Mouse (Mus musculus) hindbrain, embryonic 10.5 days (tissue): ENCODE data around the gene Eif5a2. TPM values are rescaled to one million over a fixed set of nuclear protein-coding genes. Genes with fewer than 3 reads are reported as not detected.
"Not testable (repeated sequence)": the region's sequence is repeated elsewhere in the genome, so short reads cannot be mapped to it uniquely, and the experiment has no call there.

ENCODE experiments used
- DNase-seq: peaks from one replicate; pipeline ENCODE4 v3.0.0-alpha.2; 2017; ENCODE audit warnings: low spot score
- H3K27ac ChIP-seq: fragments of 300-500 bp; sonication (generic); 2 replicates; pipeline ENCODE4 v1.5.1; 2016; ENCODE audit warnings: mild to moderate bottlenecking, moderate library complexity
- H3K27me3 ChIP-seq: fragments of 300-500 bp; sonication (generic); 2 replicates; pipeline ENCODE4 v1.6.1; 2016; ENCODE audit warnings: mild to moderate bottlenecking; ENCODE audit not compliant: poor library complexity, insufficient read depth, severe bottlenecking
- H3K36me3 ChIP-seq: fragments of 300-500 bp; sonication (generic); 2 replicates; pipeline ENCODE4 v1.6.1; 2016; ENCODE audit warnings: mild to moderate bottlenecking, moderate library complexity
- H3K4me1 ChIP-seq: fragments of 300-500 bp; sonication (generic); replicated peaks from 2 replicates; pipeline ENCODE4 v1.6.1; 2016; ENCODE audit warnings: mild to moderate bottlenecking
- H3K4me3 ChIP-seq: fragments of 300-500 bp; sonication (generic); 2 replicates; pipeline ENCODE4 v1.5.1; 2016; ENCODE audit warnings: mild to moderate bottlenecking, moderate library complexity
- H3K9me3 ChIP-seq: fragments of 300-500 bp; sonication (generic); 2 replicates; pipeline ENCODE4 v1.6.1; 2016; ENCODE audit warnings: mild to moderate bottlenecking, moderate library complexity
- WGBS: fragments of 180-500 bp; shearing (Covaris S2); methylation state at CpG from one replicate; pipeline ENCODE4 v1.1.7; 2016; 5-methylcytosine and 5-hydroxymethylcytosine counted together
- polyA plus RNA-seq: library from polyadenylated mRNA; unstranded; fragments of >200 nt; fragmentation: Nextera tagmentation; extraction: Ambion mirVana; gene quantifications from 2 replicates; pipeline ENCODE4 v1.2.1, GENCODE M21; 2016

The Eif5a2 gene
- 13.4 and 14.0 TPM in 2 replicates for polyA plus RNA-seq

DNA sequence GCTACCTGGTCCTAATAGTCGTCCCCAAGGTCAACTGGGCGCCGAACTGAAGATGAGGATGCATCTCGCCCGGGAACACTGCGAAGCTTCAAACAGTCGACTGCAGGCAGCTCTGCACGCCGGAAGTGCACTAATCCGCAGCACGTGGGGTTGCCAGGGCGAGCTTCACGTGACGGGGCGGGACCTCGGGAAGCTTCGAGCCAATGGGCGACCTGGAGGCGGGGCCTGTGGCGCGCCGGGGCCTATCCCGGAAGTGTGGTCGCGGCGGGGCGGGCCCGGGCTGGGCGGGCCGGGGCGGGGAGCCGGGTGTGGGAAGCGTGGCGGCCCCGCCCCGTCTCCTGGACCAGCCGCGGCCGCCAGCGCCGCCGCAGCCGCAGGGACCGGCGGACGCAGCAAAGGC is at the start of gene Eif5a2:
Gene Eif5a2 (plus strand): TSS at position 283 of the 400 bp plus-strand sequence.
- DNase-seq = peak; percentile 94
- 3% methylated on average over 46 of the region's 46 CpGs for WGBS
- Histone ChIP-seq H3K36me3 (no peaks in the 10 kb centered on the region), H3K4me1 (peaks cover 13% of the 10 kb centered on the region), H3K9me3 (0 out of 2 replicates have a peak, but pooled peaks cover 2% of the 10 kb centered on the region), H3K4me3 (peak within 1 kb of the TSS; percentile 87), H3K27me3 (peaks cover 21% of the 10 kb centered on the region), H3K27ac (peak within 1 kb of the TSS; percentile 86)

DNA sequence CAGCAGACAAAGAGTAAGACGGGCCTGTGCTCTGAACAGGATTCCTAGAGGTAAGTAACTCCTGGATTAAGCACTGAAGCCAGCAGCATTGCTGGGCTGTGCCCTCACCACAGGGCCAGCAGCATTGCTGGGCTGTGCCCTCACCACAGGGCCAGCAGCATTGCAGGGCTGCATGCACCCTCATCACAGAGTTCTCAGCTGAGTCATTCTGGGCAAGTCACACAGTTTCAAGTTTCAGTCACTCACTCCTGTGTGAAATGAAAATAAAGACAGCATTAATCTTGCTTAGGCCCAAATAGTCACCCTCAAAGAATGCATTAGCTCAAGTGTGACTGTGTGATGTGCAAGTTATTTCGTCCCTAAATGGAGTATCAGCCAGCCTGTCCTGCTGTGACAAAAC is 46.4 kb upstream of the Eif5a2 start:
- 78% methylated on average over 2 of the region's 2 CpGs for WGBS
- Histone ChIP-seq H3K27me3 (no peaks in the 10 kb centered on the region), H3K9me3 (0 out of 2 replicates have a peak, but pooled peaks cover 3% of the 10 kb centered on the region), H3K36me3 (no peaks in the 10 kb centered on the region), H3K4me3 (no peak overlapping the region), H3K4me1 (peaks cover 7% of the 10 kb centered on the region), H3K27ac (no peak overlapping the region)
- no peak for DNase-seq

DNA sequence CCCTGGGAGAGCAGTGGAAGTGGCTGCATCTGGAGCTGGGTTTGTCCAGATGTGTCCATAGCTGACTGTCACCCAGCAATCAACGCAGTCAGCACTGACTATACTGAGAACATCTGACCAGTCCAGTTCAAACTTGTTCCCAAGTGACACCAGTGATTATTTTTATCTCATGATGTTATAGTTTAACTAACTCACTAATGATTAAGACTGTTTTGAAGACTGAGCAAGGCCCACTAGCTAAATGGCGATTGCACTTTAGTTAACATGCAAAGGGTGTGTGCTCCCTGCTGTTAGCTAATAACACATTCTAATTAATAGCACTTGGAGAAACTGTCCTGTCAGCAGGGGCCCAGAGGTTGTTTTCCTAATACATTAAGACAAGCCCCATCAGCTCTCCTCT is 44.1 kb upstream of the Eif5a2 start:
- 0 out of 2 replicates have a peak, but pooled peaks cover 3% of the 10 kb centered on the region for H3K9me3 ChIP-seq
- peaks cover 9% of the 10 kb centered on the region for H3K4me1 ChIP-seq
- no peak overlapping the region for H3K4me3 ChIP-seq
- DNase-seq = no peak
- 44% methylated on average over 2 of the region's 2 CpGs for WGBS
- H3K27me3 ChIP-seq = no peaks in the 10 kb centered on the region
- no peak overlapping the region for H3K27ac ChIP-seq
- H3K36me3 ChIP-seq = no peaks in the 10 kb centered on the region

DNA sequence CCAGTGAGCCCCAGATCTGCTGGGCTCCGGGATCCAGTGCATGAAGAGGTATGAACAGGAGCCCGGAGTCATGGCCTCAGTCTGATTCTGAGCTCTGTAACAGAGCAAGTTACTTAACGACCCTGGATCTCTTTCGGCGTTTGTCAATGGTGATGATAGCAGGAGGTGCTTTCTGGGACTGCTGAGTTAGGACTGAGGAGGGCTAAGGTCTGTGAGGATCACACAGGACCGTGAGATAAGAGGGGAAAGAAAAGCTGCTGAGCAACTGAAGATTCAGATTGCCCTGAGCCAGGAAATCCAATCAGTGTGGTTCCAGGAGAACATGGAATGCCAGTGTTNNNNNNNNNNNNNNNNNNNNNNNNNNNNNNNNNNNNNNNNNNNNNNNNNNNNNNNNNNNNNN is 40.7 kb upstream of the Eif5a2 start:
- DNase-seq = no peak
- peaks cover 10% of the 10 kb centered on the region for H3K4me1 ChIP-seq
- 0 out of 2 replicates have a peak, but pooled peaks cover 3% of the 10 kb centered on the region for H3K9me3 ChIP-seq
- H3K4me3 ChIP-seq = no peak overlapping the region
- no peaks in the 10 kb centered on the region for H3K36me3 ChIP-seq
- WGBS = 52% methylated on average over 6 of the region's 6 CpGs
- H3K27ac ChIP-seq = no peak overlapping the region
- H3K27me3 ChIP-seq = no peaks in the 10 kb centered on the region

DNA sequence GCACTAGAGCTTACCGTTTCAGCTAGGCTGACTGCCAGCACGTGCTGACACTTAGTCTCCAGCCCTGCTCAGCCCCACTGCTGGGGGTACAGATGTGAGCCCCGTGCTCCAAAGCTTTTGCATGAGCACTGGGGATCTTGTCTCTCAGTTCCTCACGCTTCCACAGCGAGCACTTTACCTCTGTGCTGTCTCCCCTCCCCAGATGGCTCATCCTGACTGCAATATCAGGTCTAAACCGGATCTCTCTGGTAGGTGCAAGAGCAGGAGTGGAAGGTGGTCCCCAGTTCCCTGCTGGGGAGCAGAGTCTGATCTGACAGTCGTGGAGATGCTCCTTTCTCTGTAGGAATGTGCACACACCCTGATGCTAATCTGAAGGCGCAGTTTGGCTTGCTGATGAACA is 37.8 kb upstream of the Eif5a2 start:
- DNase-seq = no peak
- 0 out of 2 replicates have a peak, but pooled peaks cover 8% of the 10 kb centered on the region for H3K4me1 ChIP-seq
- no peak overlapping the region for H3K4me3 ChIP-seq
- H3K36me3 ChIP-seq = no peaks in the 10 kb centered on the region
- 54% methylated on average over 8 of the region's 8 CpGs for WGBS
- no peak overlapping the region for H3K27ac ChIP-seq
- H3K27me3 ChIP-seq = no peaks in the 10 kb centered on the region
- H3K9me3 ChIP-seq = 0 out of 2 replicates have a peak, but pooled peaks cover 3% of the 10 kb centered on the region

DNA sequence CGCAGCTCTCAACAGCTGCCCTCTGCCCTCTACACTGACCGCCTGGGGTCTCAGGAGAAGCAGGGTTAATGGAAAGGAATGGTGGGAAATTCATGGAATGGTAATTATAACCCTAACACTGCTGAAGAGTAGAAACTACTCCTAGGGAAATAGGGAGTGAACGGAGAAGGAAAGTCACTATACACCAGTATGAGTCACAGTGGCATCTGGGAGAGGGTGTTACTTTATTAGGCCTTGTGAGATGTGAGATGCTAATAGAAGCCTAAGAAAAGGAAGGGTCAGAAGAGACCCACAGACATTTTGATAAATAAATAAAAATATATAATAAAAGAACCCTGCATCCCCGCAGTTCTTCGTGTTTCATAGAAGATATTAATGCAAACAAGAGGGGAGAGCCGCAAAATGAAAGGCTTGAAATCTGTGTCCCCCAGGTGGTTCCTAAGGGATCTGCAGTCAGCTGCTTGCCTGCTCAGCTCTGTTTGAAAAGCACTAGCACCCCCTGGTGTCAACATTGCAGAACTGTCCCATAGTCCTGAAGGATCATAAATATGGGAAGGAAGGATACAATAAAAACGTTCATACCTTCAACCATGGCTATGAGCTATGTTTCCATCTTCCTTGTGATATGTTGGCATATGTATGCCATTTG is 35.1 kb upstream of the Eif5a2 start:
- DNase-seq = peak; percentile 70
- 32% methylated on average over 7 of the region's 7 CpGs for WGBS
- 0 out of 2 replicates have a peak, but pooled peaks cover 6% of the 10 kb centered on the region for H3K4me1 ChIP-seq
- H3K36me3 ChIP-seq = no peaks in the 10 kb centered on the region
- H3K27ac ChIP-seq = no peak overlapping the region
- no peaks in the 10 kb centered on the region for H3K9me3 ChIP-seq
- H3K4me3 ChIP-seq = no peak overlapping the region
- no peaks in the 10 kb centered on the region for H3K27me3 ChIP-seq

DNA sequence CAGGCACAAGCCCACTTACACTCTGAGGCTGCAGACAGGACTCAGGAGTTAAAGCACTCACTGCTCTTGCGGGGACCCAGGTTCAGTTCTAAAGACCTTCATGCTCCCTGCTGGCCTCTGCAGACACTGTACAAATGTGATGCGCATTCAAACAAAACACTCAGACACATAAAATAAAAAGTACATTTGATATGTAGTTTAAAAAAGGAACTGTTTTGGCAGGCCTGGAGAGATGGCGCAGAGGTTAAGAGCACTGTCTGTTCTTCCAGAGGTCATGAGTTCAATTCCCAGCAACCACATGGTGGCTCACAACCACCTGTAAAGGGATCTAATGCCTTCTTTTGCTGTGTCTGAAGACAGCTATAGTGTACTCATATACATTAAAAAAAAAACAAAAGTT is 32.9 kb upstream of the Eif5a2 start:
- Histone ChIP-seq H3K36me3 (no peaks in the 10 kb centered on the region), H3K27me3 (no peaks in the 10 kb centered on the region), H3K27ac (no peak overlapping the region), H3K4me3 (no peak overlapping the region), H3K4me1 (0 out of 2 replicates have a peak, but pooled peaks cover 6% of the 10 kb centered on the region), H3K9me3 (no peaks in the 10 kb centered on the region)
- DNase-seq = no peak
- WGBS = 90% methylated on average over 3 of the region's 3 CpGs

DNA sequence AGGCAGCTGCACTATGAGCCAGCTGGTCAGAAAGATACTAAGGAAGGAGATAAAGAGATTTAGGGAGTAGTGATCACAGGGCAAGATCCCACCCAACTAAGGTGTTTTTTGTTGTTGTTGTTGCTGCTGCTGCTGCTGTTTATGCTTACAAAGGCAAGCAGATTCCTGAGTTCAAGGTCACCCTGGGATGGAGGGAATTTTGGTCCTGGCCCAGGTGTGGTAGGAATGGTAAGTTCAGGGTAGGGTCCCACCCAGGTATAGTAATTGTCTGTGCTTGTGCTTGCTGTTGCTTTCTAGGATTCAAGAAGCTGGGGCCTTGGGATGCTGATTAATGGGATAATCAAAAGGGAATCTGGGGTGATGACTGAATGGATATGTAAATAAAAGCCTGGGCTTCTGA is 32.1 kb upstream of the Eif5a2 start:
- Histone ChIP-seq H3K4me1 (0 out of 2 replicates have a peak, but pooled peaks cover 6% of the 10 kb centered on the region), H3K4me3 (no peak overlapping the region), H3K27ac (no peak overlapping the region), H3K27me3 (no peaks in the 10 kb centered on the region), H3K9me3 (no peaks in the 10 kb centered on the region), H3K36me3 (no peaks in the 10 kb centered on the region)
- DNase-seq = no peak

DNA sequence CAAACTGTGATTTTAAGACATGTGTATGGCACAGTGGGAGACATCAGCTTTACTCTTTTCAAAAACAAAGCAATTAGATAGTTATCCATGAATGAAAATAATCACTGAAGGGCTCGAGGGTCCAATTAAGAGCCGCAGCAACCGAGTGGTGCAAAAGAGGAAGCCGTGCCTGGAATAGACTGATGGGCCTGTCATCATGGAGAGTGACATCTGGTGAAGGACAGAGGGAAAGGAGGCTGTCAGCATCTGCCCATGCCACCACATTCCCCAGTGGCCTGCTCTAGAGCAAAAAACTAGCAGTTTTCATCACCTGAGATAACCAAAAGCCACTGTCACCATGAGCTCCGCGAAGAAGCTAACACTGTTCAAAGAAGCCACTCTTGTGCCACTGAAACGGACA is 25.6 kb upstream of the Eif5a2 start:
- Histone ChIP-seq H3K36me3 (no peaks in the 10 kb centered on the region), H3K4me1 (no peaks in the 10 kb centered on the region), H3K27me3 (no peaks in the 10 kb centered on the region), H3K27ac (no peak overlapping the region), H3K9me3 (no peaks in the 10 kb centered on the region), H3K4me3 (no peak overlapping the region)
- DNase-seq = no peak
- 73% methylated on average over 7 of the region's 7 CpGs for WGBS

DNA sequence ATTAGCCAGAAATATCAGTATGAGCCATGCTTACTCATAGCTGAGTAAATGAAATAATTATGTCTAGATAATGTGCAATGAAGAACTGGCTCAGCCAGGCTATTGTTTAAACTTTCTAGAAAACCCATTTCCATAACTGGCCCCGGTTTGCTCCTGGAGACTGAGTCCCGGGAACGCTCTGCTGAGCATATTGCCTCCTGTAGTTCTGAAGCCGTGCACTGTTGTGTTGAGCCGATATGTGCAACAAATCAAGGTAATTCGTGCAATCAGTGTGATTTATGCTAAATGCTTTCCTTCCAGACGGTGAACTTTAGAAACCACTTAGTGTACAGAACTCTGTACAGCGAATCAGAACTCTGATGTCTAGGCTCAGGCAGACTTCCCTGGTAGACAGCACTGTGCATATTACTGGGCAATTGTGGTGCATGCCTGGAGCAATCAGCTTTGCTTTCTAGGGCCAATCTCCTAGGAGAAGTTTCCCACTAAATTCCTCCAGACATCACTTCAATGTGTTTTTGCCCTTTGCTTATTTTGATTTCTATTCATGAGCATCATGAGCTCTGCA is 19.8 kb upstream of the Eif5a2 start:
- Histone ChIP-seq H3K9me3 (no peaks in the 10 kb centered on the region), H3K27ac (no peak overlapping the region), H3K27me3 (no peaks in the 10 kb centered on the region), H3K36me3 (no peaks in the 10 kb centered on the region), H3K4me1 (no peaks in the 10 kb centered on the region), H3K4me3 (no peak overlapping the region)
- WGBS = 89% methylated on average over 8 of the region's 8 CpGs
- no peak for DNase-seq

DNA sequence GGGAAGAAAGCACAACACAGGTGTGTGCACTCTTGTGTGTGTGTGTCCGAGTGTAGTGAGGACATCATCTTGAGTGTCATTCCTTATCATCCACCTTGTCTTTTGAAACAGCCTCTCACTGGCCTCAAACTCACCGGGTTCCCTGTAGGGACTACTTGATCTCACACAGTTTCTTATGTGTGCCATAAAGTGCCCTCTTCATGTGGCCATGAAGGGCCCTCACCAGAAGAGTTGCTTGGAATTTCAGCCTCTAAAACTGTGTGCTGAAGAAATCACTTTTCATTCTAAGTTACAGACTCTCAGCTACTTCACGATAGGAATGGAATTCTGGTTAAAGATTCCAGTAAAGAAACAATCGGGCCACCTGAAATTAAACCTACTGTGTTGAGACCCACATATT is 14.1 kb upstream of the Eif5a2 start:
- H3K27me3 ChIP-seq = no peaks in the 10 kb centered on the region
- WGBS = 92% methylated on average over 4 of the region's 4 CpGs
- H3K4me1 ChIP-seq = no peaks in the 10 kb centered on the region
- no peaks in the 10 kb centered on the region for H3K9me3 ChIP-seq
- no peak for DNase-seq
- H3K4me3 ChIP-seq = no peak overlapping the region
- H3K27ac ChIP-seq = no peak overlapping the region
- no peaks in the 10 kb centered on the region for H3K36me3 ChIP-seq

DNA sequence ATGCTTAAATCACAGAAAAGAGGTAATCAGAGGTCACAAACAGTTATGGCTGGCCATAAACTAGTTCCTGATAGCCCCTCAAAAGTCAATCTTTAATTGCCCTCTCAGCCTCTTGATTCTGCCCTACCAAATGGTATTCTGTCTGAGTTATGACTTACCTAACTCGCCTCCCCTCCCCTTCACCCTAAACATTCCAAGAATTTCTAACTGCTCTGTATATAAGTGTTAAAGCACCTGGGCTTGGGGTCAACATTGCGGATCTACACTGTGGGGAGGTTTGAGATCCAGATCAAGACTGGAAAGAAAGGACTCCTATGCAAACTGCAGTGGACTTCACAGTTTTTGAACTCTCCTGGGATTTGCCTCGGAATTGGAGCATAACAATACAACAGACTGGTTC is 12.9 kb upstream of the Eif5a2 start:
- 72% methylated on average over 3 of the region's 3 CpGs for WGBS
- Histone ChIP-seq H3K4me1 (no peaks in the 10 kb centered on the region), H3K27me3 (no peaks in the 10 kb centered on the region), H3K27ac (no peak overlapping the region), H3K4me3 (no peak overlapping the region), H3K36me3 (no peaks in the 10 kb centered on the region), H3K9me3 (no peaks in the 10 kb centered on the region)
- no peak for DNase-seq

DNA sequence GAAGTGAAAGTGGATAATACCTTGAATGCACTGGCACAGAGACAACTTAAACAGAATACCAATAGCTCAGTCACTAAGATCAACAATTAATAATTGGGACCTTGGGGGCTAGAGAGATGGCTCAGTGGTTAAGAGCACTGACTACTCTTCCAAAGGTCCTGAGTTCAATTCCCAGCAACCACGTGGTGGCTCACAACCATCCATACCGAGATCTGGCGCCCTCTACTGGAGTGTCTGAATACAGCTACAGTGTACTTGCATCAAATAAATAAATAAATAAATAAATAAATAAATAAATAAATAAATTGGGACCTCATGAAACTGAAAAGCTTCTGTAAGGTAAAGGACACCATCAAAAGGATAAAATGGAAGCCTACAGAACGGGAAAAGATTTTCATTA is 8.2 kb upstream of the Eif5a2 start:
- not testable (repeated sequence) for H3K36me3 ChIP-seq, DNase-seq, H3K27ac ChIP-seq, H3K4me1 ChIP-seq, H3K9me3 ChIP-seq, H3K27me3 ChIP-seq, H3K4me3 ChIP-seq
- WGBS = 56% methylated on average over 4 of the region's 4 CpGs
